Comparison of ENCODE assay signal across 21 mouse cellular contexts in genomic region chr1:193284228-193284779, GRCm38 (mm10). TPM values are rescaled to one million over a fixed set of nuclear protein-coding genes. Genes with fewer than 3 reads are reported as not detected.
DNase-seq lines count a peak whose midpoint lies in the region; ATAC-seq and TF ChIP-seq lines count a peak whose summit lies in the region.
"Had no signal": no experiment of that assay in that cellular context is flagged by ENCODE, and none has a peak within 500 bp of the region (broad histone marks: within the 10 kb centered on the region; RNA-seq: fewer than 3 reads in every experiment).

No protein-coding gene starts in this region.

- no peak overlapping the region for H3K4me3 ChIP-seq in forebrain, embryonic 14.5 days (ENCODE audit: low read depth, low read length)
- H3K4me3 ChIP-seq in forebrain, embryonic 11.5 days (ENCODE audit: low read depth, low read length): no peak overlapping the region
- H3K4me3 ChIP-seq in liver, embryonic 12.5 days: no peak overlapping the region
- H3K4me3 ChIP-seq in midbrain, postnatal 0 days (ENCODE audit: low read depth, low read length): no peak overlapping the region
- H3K4me3 ChIP-seq: heart, embryonic 12.5 days; limb, embryonic 13.5 days had no signal

- TF ChIP-seq CTCF in midbrain, postnatal 0 days (IDR thresholded peaks at IDR 0.05): no peak

- H3K9me3 ChIP-seq in forebrain, embryonic 14.5 days (replicated peaks; ENCODE audit: control insufficient read depth, low read length): no peaks in the 10 kb centered on the region
- no peaks in the 10 kb centered on the region for H3K9me3 ChIP-seq in forebrain, embryonic 11.5 days (ENCODE audit: control insufficient read depth, low read length)
- no peaks in the 10 kb centered on the region for H3K9me3 ChIP-seq in liver, embryonic 12.5 days (replicated peaks)
- no peaks in the 10 kb centered on the region for H3K9me3 ChIP-seq in midbrain, postnatal 0 days (ENCODE audit: low read length)
- H3K9me3 ChIP-seq: heart, embryonic 12.5 days; limb, embryonic 13.5 days had no signal

- H3K9ac ChIP-seq in forebrain, embryonic 14.5 days (ENCODE audit: low read length): no peak overlapping the region
- H3K9ac ChIP-seq in forebrain, embryonic 11.5 days (ENCODE audit: low read length): no peak overlapping the region
- no peak overlapping the region for H3K9ac ChIP-seq in liver, embryonic 12.5 days
- no peak overlapping the region for H3K9ac ChIP-seq in midbrain, postnatal 0 days (replicated peaks; ENCODE audit: low read length, poor library complexity, severe bottlenecking)
- H3K9ac ChIP-seq: heart, embryonic 12.5 days; limb, embryonic 13.5 days had no signal

- no peaks in the 10 kb centered on the region for H3K36me3 ChIP-seq in forebrain, embryonic 14.5 days (ENCODE audit: control insufficient read depth, insufficient read depth, low read length)
- H3K36me3 ChIP-seq in forebrain, embryonic 11.5 days (ENCODE audit: control insufficient read depth, insufficient read depth, low read length): no peaks in the 10 kb centered on the region
- no peaks in the 10 kb centered on the region for H3K36me3 ChIP-seq in liver, embryonic 12.5 days
- no peaks in the 10 kb centered on the region for H3K36me3 ChIP-seq in midbrain, postnatal 0 days (ENCODE audit: insufficient read depth, low read length)
- H3K36me3 ChIP-seq: heart, embryonic 12.5 days; limb, embryonic 13.5 days had no signal

- DNase-seq in forebrain, embryonic 14.5 days (ENCODE audit: low spot score): peak; percentile 25
- DNase-seq in forebrain, embryonic 11.5 days (ENCODE audit: low spot score): no peak
- DNase-seq in liver: no peak
- peak; percentile 56 for DNase-seq in fat pad, adult 2 months (ENCODE audit: extremely low read depth, low read depth, low spot score)
- peak; percentile 33 for DNase-seq in midbrain, postnatal 0 days (ENCODE audit: low spot score)
- DNase-seq in MN1 (ENCODE audit: low spot score): no peak
- DNase-seq in thymus, postnatal 36 days: no peak
- DNase-seq: adrenal gland, postnatal 14 days; cerebellum, adult 11-12 months; cerebellum, postnatal 25 days; embryo, embryonic 11 days; heart, adult 11 months; heart, postnatal 36 days; kidney, adult 11 months; lung, adult 2 months; lung, postnatal 36 days had no signal

- WGBS in forebrain, embryonic 14.5 days: 77% methylated on average over 7 of the region's 7 CpGs
- WGBS in forebrain, embryonic 11.5 days: 83% methylated on average over 7 of the region's 7 CpGs
- whole genome bisulfite sequencing in liver, embryonic 12.5 days (ENCODE audit: insufficient replicate concordance): 72% methylated on average over 7 of the region's 7 CpGs
- WGBS in midbrain, postnatal 0 days: 77% methylated on average over 7 of the region's 7 CpGs

- no peak for ATAC-seq in forebrain, embryonic 14.5 days
- no peak for ATAC-seq in forebrain, embryonic 11.5 days (replicated peaks; ENCODE audit: low FRiP score)
- ATAC-seq in liver, embryonic 12.5 days: peak; percentile 33; the same call in 1 of the 2 replicates
- no peak for ATAC-seq in midbrain, postnatal 0 days (ENCODE audit: low FRiP score)
- ATAC-seq: Patski had no signal

- H3K27me3 ChIP-seq in forebrain, embryonic 14.5 days (replicated peaks; ENCODE audit: control insufficient read depth, insufficient read depth, low read length): no peaks in the 10 kb centered on the region
- H3K27me3 ChIP-seq in forebrain, embryonic 11.5 days (ENCODE audit: control insufficient read depth, insufficient read depth, low read length): no peaks in the 10 kb centered on the region
- H3K27me3 ChIP-seq in liver, embryonic 12.5 days (replicated peaks): no peaks in the 10 kb centered on the region
- H3K27me3 ChIP-seq in midbrain, postnatal 0 days (ENCODE audit: insufficient read depth, low read length): no peaks in the 10 kb centered on the region
- H3K27me3 ChIP-seq: heart, embryonic 12.5 days; limb, embryonic 13.5 days; Patski had no signal

- H3K4me1 ChIP-seq in forebrain, embryonic 14.5 days (ENCODE audit: control insufficient read depth, insufficient read depth, low read length): no peaks in the 10 kb centered on the region
- no peaks in the 10 kb centered on the region for H3K4me1 ChIP-seq in forebrain, embryonic 11.5 days (replicated peaks; ENCODE audit: control insufficient read depth, insufficient read depth, low read length)
- no peaks in the 10 kb centered on the region for H3K4me1 ChIP-seq in liver, embryonic 12.5 days
- no peaks in the 10 kb centered on the region for H3K4me1 ChIP-seq in midbrain, postnatal 0 days (ENCODE audit: insufficient read depth, low read length)
- H3K4me1 ChIP-seq: heart, embryonic 12.5 days; limb, embryonic 13.5 days had no signal

- no peak overlapping the region for H3K4me2 ChIP-seq in forebrain, embryonic 14.5 days (ENCODE audit: low read length)
- no peak overlapping the region for H3K4me2 ChIP-seq in forebrain, embryonic 11.5 days (ENCODE audit: low read depth, low read length, severe bottlenecking)
- no peak overlapping the region for H3K4me2 ChIP-seq in liver, embryonic 12.5 days
- H3K4me2 ChIP-seq in midbrain, postnatal 0 days (ENCODE audit: low read depth, low read length, poor library complexity, severe bottlenecking): no peak overlapping the region
- H3K4me2 ChIP-seq: heart, embryonic 12.5 days; limb, embryonic 13.5 days had no signal

- no peak overlapping the region for H3K27ac ChIP-seq in forebrain, embryonic 14.5 days (ENCODE audit: low read depth, low read length)
- H3K27ac ChIP-seq in forebrain, embryonic 11.5 days (ENCODE audit: low read depth, low read length): no peak overlapping the region
- H3K27ac ChIP-seq in liver, embryonic 12.5 days: no peak overlapping the region
- no peak overlapping the region for H3K27ac ChIP-seq in midbrain, postnatal 0 days (ENCODE audit: low read depth, low read length)
- H3K27ac ChIP-seq: limb, embryonic 13.5 days; stomach, postnatal 0 days had no signal

RNA-seq across cellular contexts. Expression of gene G0s2, which starts 11.3 kb away (rescaled TPM):
- polyA plus RNA-seq in forebrain, embryonic 14.5 days (2014; fragmentation: Nextera tagmentation; extraction: Ambion mirVana): 4.7 and 5.8 TPM in 2 replicates
- polyA plus RNA-seq in forebrain, embryonic 11.5 days (2014; fragmentation: Nextera tagmentation; extraction: Ambion mirVana): 6.5 and 6.8 TPM in 2 replicates
- 23.8 and 27.0 TPM in 2 replicates for polyA plus RNA-seq in liver, embryonic 12.5 days (2016; fragmentation: Nextera tagmentation; extraction: Ambion mirVana)
- 5.3 and 8.6 TPM in 2 replicates for total RNA-seq in midbrain, postnatal 0 days (2014; rRNA removed)
- 5.8 and 6.5 TPM in 2 replicates for polyA plus RNA-seq in midbrain, postnatal 0 days (2015; fragmentation: Nextera tagmentation; extraction: Ambion mirVana)
- polyA plus RNA-seq: Patski had no signal

RNA-seq across cellular contexts. Expression of gene Hsd11b1, which starts 20.4 kb away (rescaled TPM):
- polyA plus RNA-seq in forebrain, embryonic 14.5 days (2014; fragmentation: Nextera tagmentation; extraction: Ambion mirVana): 0.41 and 0.47 TPM in 2 replicates
- polyA plus RNA-seq in forebrain, embryonic 11.5 days (2014; fragmentation: Nextera tagmentation; extraction: Ambion mirVana): not detected in 2 replicates
- polyA plus RNA-seq in liver, embryonic 12.5 days (2016; fragmentation: Nextera tagmentation; extraction: Ambion mirVana): 0.89 and 1.2 TPM in 2 replicates
- total RNA-seq in midbrain, postnatal 0 days (2014; rRNA removed): 2.7 and 3.0 TPM in 2 replicates
- polyA plus RNA-seq in midbrain, postnatal 0 days (2015; fragmentation: Nextera tagmentation; extraction: Ambion mirVana): 2.8 and 3.4 TPM in 2 replicates

Comparison
In these comparisons a context has a peak if more than half of its experiments do, and no peak if none do; other contexts are left out.
1. DNase-seq: peak in forebrain, embryonic 14.5 days (single experiment), fat pad, adult 2 months (single experiment) and midbrain, postnatal 0 days (single experiment); none in forebrain, embryonic 11.5 days (single experiment), liver (single experiment), MN1 (single experiment) and thymus, postnatal 36 days (0 of 2).